Mouse (Mus musculus) embryonic fibroblast, embryonic 13.5 days (primary cell): Measurements from ENCODE around the gene Ddx5. TPM values are rescaled to one million over a fixed set of nuclear protein-coding genes. Genes with fewer than 3 reads are reported as not detected.
A peak's percentile ranks its signal among the peaks of the same experiment; 100 is the strongest.
"Not testable (repeated sequence)": the region's sequence is repeated elsewhere in the genome, so short reads cannot be mapped to it uniquely, and the experiment has no call there.

Source experiments
- H3K27ac ChIP-seq: 2 replicates; pipeline ENCODE4 v1.5.1; 2012; ENCODE audit warnings: low read length, control low read depth, inconsistent platforms; ENCODE audit not compliant: insufficient read depth
- H3K4me1 ChIP-seq: 2 replicates; pipeline ENCODE4 v1.6.1; 2011; ENCODE audit warnings: low read length; ENCODE audit not compliant: control insufficient read depth, insufficient read depth
- H3K4me3 ChIP-seq: 2 replicates; pipeline ENCODE4 v1.5.1; 2011; ENCODE audit warnings: mild to moderate bottlenecking, control low read depth, low read length; ENCODE audit not compliant: insufficient read depth
- CTCF ChIP-seq: IDR thresholded peaks from 2 replicates; pipeline ENCODE4 v1.5.1; 2011; ENCODE audit warnings: mild to moderate bottlenecking, control low read depth, low read length, moderate library complexity, borderline replicate concordance; ENCODE audit not compliant: insufficient read depth
- POLR2A ChIP-seq: IDR thresholded peaks from 2 replicates; pipeline ENCODE4 v1.6.1; 2011; ENCODE audit warnings: low read depth, mild to moderate bottlenecking, control low read depth, low read length, moderate library complexity
- polyA plus RNA-seq: library from polyadenylated mRNA; stranded (reverse); fragments of >200 nt; gene quantifications from 2 replicates; pipeline ENCODE4 v1.2.4, GENCODE M21; 2011; ENCODE audit warnings: low read depth; ENCODE audit not compliant: missing spikeins, insufficient read length

Ddx5 gene
- polyA plus RNA-seq, 1 experiment, result 953 TPM

DNA sequence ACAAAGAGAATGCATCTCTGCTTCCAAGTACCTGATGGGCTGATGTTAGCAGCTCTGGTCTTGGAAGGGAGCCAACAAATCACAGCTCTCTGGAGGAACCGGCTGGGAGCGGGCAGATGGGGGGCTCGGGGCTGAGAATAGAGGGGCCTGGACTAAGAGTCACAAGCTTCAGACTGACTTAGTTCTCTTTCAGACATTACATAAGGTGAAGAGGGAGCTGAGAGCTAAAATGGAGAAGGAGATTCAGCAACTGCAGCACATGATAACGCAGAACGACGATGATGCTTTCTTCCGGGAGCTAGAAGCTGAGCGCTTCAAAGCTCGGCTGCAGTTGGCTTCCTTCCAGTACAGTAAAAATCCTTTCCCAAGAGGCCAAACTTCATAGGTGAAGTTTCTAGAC lies 29.4 kb upstream of the Ddx5 start:
- no peak for TF ChIP-seq POLR2A
- TF ChIP-seq CTCF, result no peak
- H3K4me1 ChIP-seq, result 0 out of 2 replicates have a peak, but pooled peaks cover 2% of the 10 kb centered on the region
- no peak overlapping the region for H3K27ac ChIP-seq
- no peak overlapping the region for H3K4me3 ChIP-seq

DNA sequence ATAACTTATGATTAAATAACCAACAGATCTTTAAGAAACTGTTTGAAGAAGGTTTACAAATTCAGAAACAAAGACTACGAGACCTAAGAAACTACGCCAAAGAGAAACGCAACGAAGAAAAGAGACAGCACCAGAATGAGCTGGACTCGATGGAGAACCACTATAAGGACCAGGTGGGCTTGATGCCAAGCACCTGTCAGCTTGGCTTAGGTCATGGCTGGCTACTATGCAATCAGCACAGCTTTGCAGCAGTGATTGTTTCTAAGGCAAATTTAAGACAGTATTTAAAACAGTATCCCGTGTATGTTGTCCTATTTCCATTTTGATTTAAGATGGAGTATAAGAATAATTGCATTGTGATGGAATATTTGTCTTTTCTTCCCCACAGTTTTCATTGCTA lies 28.8 kb upstream of the Ddx5 start:
- Histone ChIP-seq H3K4me3 (no peak overlapping the region), H3K27ac (no peak overlapping the region), H3K4me1 (0 out of 2 replicates have a peak, but pooled peaks cover 2% of the 10 kb centered on the region)
- no peak for TF ChIP-seq POLR2A
- no peak for TF ChIP-seq CTCF

- Histone ChIP-seq H3K4me3 (no peak overlapping the region), H3K4me1 (0 out of 2 replicates have a peak, but pooled peaks cover 2% of the 10 kb centered on the region), H3K27ac (no peak overlapping the region)
- TF ChIP-seq POLR2A (no peak), CTCF (no peak)
Measured at GRCm38 (mm10) chr11:106817156-106817555, 28.2 kb upstream of the Ddx5 start.

DNA sequence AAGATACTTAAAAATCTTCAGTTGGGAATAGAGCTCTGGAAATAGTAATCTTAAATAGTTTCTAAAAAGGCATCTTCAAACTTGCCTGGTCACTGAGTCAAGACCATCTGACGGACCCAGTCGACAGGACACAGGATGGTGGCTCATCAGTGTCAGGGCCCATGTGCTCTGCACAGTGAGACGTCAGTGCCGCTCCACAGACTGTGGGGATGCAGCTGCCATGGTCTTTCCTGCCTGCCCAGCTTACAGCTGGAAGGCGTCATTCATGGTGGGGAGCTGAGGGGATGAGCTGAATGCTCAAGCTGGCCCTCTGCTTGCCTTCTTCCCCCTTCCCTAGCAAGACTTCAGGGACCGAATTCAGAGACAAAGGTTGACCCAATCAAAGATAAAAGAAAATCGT lies 27.3 kb upstream of the Ddx5 start:
- TF ChIP-seq POLR2A (no peak), CTCF (no peak)
- H3K27ac ChIP-seq, result no peak overlapping the region
- H3K4me1 ChIP-seq, result 0 out of 2 replicates have a peak, but pooled peaks cover under 1% of the 10 kb centered on the region
- no peak overlapping the region for H3K4me3 ChIP-seq

DNA sequence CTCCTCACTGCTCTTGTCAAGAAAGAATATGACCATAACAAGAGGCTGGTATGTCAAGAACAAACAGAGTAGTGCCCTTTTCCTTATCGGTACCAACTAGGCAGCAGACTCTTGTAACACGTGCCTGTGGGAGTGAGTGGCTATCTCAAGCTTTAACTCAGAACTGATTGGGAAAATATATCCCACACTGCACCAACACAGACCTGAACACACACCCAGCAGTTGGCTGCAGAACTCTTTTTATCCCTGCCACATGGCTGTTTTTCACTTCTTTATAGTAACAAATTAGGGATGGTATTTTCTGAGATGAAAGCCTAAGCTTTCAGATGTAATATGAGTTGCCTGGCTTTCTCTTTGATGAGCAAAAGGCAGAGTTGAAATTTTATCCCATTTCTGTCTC lies 26.8 kb upstream of the Ddx5 start:
- no peaks in the 10 kb centered on the region for H3K4me1 ChIP-seq
- H3K4me3 ChIP-seq, result no peak overlapping the region
- no peak for TF ChIP-seq CTCF
- TF ChIP-seq POLR2A, result no peak
- H3K27ac ChIP-seq, result no peak overlapping the region

- no peak overlapping the region for H3K27ac ChIP-seq
- TF ChIP-seq POLR2A (no peak), CTCF (no peak)
- no peak overlapping the region for H3K4me3 ChIP-seq
- no peaks in the 10 kb centered on the region for H3K4me1 ChIP-seq
Measured at GRCm38 (mm10) chr11:106815331-106815730, 26.3 kb upstream of the Ddx5 start.

- TF ChIP-seq CTCF (no peak), POLR2A (no peak)
- Histone ChIP-seq H3K4me3 (no peak overlapping the region), H3K4me1 (no peaks in the 10 kb centered on the region), H3K27ac (no peak overlapping the region)
Measured at GRCm38 (mm10) chr11:106814601-106815320, 25.8 kb upstream of the Ddx5 start.

DNA sequence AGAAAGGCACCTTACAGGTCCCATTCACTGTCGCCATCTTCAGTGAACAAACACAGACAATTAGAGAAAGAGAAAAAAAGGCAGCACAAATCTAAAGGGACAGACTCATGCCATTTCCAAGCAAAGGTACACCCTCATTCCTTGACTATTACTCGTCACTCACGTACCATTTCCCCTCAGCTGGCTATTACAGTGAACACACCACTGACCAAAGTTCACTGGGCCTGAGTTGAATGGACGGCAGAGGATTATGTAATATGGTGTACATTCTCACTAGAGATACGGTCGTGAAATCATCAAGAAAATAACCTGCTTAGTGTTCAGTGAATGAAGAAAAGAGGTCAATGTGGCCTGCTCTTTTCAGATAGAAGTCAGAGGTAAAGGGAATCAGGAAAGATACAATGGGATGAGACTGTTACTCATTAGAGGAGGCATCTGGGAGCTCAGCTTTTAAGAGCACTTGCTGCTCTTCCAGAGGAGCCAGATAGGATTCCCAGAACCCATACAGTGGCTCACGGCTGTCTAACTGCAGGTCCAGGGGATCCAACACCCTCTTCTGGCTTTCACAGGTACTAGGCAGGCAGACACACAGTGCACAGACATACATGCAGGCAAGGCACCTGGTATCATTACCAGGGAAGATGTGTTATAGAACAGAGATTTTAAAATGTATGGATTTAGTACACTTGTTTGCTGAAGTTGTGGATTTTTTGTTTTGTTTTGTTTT lies 23.6 kb upstream of the Ddx5 start:
- TF ChIP-seq POLR2A (no peak), CTCF (no peak)
- Histone ChIP-seq H3K4me3 (no peak overlapping the region), H3K27ac (no peak overlapping the region), H3K4me1 (no peaks in the 10 kb centered on the region; the same call in 1 of the 2 replicates)

DNA sequence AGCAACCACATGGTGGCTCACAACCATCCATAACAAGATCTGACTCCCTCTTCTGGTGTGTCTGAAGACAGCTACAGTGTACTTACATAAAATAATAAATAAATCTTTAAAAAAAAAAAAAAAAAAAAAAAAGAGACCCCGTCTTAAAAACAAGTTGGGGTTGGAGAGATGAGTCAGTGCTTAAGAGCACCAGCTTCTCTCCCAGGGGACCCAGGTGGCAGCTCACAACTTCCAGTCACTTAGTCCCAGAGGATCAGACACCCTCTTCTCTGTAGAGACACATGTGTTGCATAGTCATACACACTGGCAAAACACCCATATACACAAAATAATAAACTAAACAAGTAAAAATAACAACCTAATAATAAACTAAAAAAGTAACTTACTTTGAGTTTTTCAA lies 18.5 kb upstream of the Ddx5 start:
- H3K4me3 ChIP-seq, H3K4me1 ChIP-seq, H3K27ac ChIP-seq: not testable (repeated sequence)

DNA sequence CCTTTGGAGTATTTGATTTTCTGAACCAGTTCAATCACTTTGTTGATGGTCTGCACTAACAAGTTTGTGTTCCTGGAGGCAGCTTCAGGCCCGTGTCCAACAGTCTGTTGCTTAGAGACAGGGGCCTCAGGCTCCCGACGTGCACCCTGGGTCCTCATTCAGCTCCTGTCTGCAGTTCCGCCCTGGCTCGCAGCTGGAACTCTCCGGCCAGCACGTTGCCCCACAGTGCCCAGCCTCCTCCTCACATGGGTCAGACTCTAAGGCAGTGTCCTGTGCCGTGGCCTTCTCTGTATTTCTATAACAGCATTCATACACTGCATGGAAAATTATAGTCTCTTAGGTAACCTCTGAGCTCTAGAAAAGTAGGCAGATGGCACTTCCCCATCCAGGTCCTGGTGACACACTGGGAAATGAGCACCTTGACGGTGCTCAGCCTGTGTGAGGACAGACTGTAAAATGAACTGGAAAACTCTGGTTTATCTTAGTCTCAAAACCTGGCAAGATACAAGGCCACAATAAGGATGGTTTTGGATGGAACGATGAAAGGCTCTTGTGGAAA lies 13.2 kb upstream of the Ddx5 start:
- Histone ChIP-seq H3K4me3 (no peak overlapping the region), H3K4me1 (no peaks in the 10 kb centered on the region), H3K27ac (no peak overlapping the region)
- TF ChIP-seq CTCF (no peak), POLR2A (no peak)

- no peak overlapping the region for H3K4me3 ChIP-seq
- TF ChIP-seq CTCF (no peak), POLR2A (no peak)
- no peaks in the 10 kb centered on the region; the same call in none of the 2 replicates for H3K4me1 ChIP-seq
- peak overlapping the region; percentile 44; the same call in 1 of the 2 replicates for H3K27ac ChIP-seq
Measured at GRCm38 (mm10) chr11:106795679-106796078, 6.7 kb upstream of the Ddx5 start.
